Mouse (Mus musculus) small intestine, adult 2 months (tissue): ENCODE measurements around the gene Actg1.

Experiments
- CTCF ChIP-seq: fragments of 200-500 bp; IDR thresholded peaks from 2 replicates; pipeline ENCODE4 v1.5.1; 2012; ENCODE audit warnings: low read depth, mild to moderate bottlenecking, control low read depth, inconsistent platforms, low read length, moderate library complexity, mixed read lengths; ENCODE audit not compliant: insufficient replicate concordance, insufficient read length; ENCODE audit errors: extremely low read depth
- POLR2A ChIP-seq: fragments of 200-500 bp; IDR thresholded peaks from 2 replicates; pipeline ENCODE4 v1.6.1; 2012; ENCODE audit warnings: low read depth, mild to moderate bottlenecking, control low read depth, inconsistent platforms, low read length, moderate library complexity

DNA sequence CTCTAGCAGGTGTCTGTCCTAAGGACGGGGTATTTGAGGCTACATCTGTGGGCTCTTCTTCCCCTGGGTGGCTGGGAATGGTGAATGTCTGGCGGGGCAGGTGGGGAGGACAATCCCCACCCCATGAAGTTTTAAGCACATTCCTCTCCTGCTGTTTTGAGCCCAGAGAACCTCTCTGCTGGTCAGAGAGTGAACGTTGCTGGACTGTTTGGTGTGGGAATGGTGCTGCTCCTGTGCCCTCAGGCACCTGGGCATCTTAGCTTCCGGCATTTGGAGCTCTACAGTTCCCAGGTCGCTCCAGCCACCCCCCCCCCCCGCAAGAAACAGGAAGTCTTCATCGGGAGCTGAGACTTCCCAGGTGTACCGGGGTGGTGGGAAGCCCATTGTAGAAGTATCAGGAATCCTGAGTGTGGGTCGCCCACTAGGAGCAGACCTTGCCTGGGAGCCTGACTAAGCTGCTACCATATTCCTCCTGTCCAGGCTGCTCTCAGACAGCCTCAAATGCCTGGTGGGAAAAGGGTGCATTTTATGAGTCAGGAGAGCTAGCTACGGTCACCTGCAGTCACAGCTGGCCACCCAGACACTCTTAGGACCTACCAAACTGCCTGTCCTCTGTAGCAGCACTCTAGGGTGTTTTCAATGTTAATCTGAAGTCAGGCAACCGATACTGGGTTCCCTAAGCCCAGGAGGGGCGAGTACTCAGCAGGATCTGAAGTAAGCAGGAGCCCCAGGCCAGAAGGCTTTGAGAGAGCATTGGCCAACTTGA is 41.8 kb downstream of the Actg1 start:
- TF ChIP-seq CTCF (no peak), POLR2A (no peak)
